Mouse (Mus musculus): ENCODE data around the gene Aig1. TPM values are rescaled to one million over a fixed set of nuclear protein-coding genes. Genes with fewer than 3 reads are reported as not detected.
"Not testable (repeated sequence)": the region's sequence is repeated elsewhere in the genome, so short reads cannot be mapped to it uniquely, and the experiment has no call there.

Aig1 gene
- polyA plus RNA-seq (2014; fragmentation: Nextera tagmentation; extraction: Ambion mirVana): 22.6 and 26.5 TPM in 2 replicates

GRCm38 (mm10) chr10:13868371-13869321 lies at the start of gene Aig1:
Gene Aig1 (minus strand): TSS chr10:13868980.
- H3K27me3 ChIP-seq (ENCODE audit: control insufficient read depth, insufficient read depth, low read length): no peaks in the 10 kb centered on the region
- ATAC-seq (replicated peaks; ENCODE audit: insufficient number of reproducible peaks, low FRiP score, low TSS enrichment, low read depth) (peak; percentile 91), DNase-seq (ENCODE audit: low spot score) (peak; percentile 68)
- 4% methylated on average over 52 of the region's 77 CpGs for WGBS
- H3K27ac ChIP-seq (replicated peaks; ENCODE audit: low read depth, low read length): no peak within 1 kb of the TSS
- H3K4me1 ChIP-seq (ENCODE audit: control insufficient read depth, insufficient read depth, low read length): no peaks in the 10 kb centered on the region; the same call in 1 of the 2 replicates
- peak within 1 kb of the TSS; percentile 75 for H3K4me3 ChIP-seq (ENCODE audit: low read depth, low read length)
- H3K36me3 ChIP-seq (replicated peaks; ENCODE audit: control insufficient read depth, insufficient read depth, low read depth, low read length): no peaks in the 10 kb centered on the region
- peak within 1 kb of the TSS; percentile 72 for H3K4me2 ChIP-seq (ENCODE audit: low read depth, low read length)
- no peaks in the 10 kb centered on the region for H3K9me3 ChIP-seq (replicated peaks; ENCODE audit: control insufficient read depth, low read length)
- H3K9ac ChIP-seq (replicated peaks; ENCODE audit: low read length): peak within 1 kb of the TSS; percentile 77

- Histone ChIP-seq H3K9ac (replicated peaks; ENCODE audit: low read length) (no peak overlapping the region), H3K9me3 (replicated peaks; ENCODE audit: control insufficient read depth, low read length) (no peaks in the 10 kb centered on the region), H3K27ac (replicated peaks; ENCODE audit: low read depth, low read length) (no peak overlapping the region), H3K27me3 (ENCODE audit: control insufficient read depth, insufficient read depth, low read length) (no peaks in the 10 kb centered on the region), H3K4me2 (ENCODE audit: low read depth, low read length) (no peak overlapping the region), H3K4me3 (ENCODE audit: low read depth, low read length) (no peak overlapping the region), H3K4me1 (ENCODE audit: control insufficient read depth, insufficient read depth, low read length) (no peaks in the 10 kb centered on the region), H3K36me3 (replicated peaks; ENCODE audit: control insufficient read depth, insufficient read depth, low read depth, low read length) (no peaks in the 10 kb centered on the region)
- peak; percentile 73; the same call in 1 of the 2 replicates for ATAC-seq (replicated peaks; ENCODE audit: insufficient number of reproducible peaks, low FRiP score, low TSS enrichment, low read depth)
- WGBS: 29% methylated on average over 12 of the region's 12 CpGs
- DNase-seq (ENCODE audit: low spot score): peak; percentile 50
Observed at GRCm38 (mm10) chr10:13916645-13917342, 48.0 kb upstream of the Aig1 start.

- no peak for DNase-seq (ENCODE audit: low spot score)
- H3K9ac ChIP-seq (replicated peaks; ENCODE audit: low read length): no peak overlapping the region
- ATAC-seq (replicated peaks; ENCODE audit: insufficient number of reproducible peaks, low FRiP score, low TSS enrichment, low read depth): no peak
- H3K4me3 ChIP-seq (ENCODE audit: low read depth, low read length): no peak overlapping the region
- no peaks in the 10 kb centered on the region for H3K4me1 ChIP-seq (ENCODE audit: control insufficient read depth, insufficient read depth, low read length)
- no peaks in the 10 kb centered on the region for H3K9me3 ChIP-seq (replicated peaks; ENCODE audit: control insufficient read depth, low read length)
- H3K27ac ChIP-seq (replicated peaks; ENCODE audit: low read depth, low read length): no peak overlapping the region
- 88% methylated on average over 3 of the region's 3 CpGs for WGBS
- H3K27me3 ChIP-seq (ENCODE audit: control insufficient read depth, insufficient read depth, low read length): no peaks in the 10 kb centered on the region
- H3K36me3 ChIP-seq (replicated peaks; ENCODE audit: control insufficient read depth, insufficient read depth, low read depth, low read length): no peaks in the 10 kb centered on the region
- H3K4me2 ChIP-seq (ENCODE audit: low read depth, low read length): no peak overlapping the region
Observed at GRCm38 (mm10) chr10:13915211-13915610, 46.4 kb upstream of the Aig1 start.

GRCm38 (mm10) chr10:13913689-13914088 lies 44.9 kb upstream of the Aig1 start:
- H3K4me3 ChIP-seq (ENCODE audit: low read depth, low read length): no peak overlapping the region
- no peaks in the 10 kb centered on the region for H3K27me3 ChIP-seq (ENCODE audit: control insufficient read depth, insufficient read depth, low read length)
- no peaks in the 10 kb centered on the region for H3K36me3 ChIP-seq (replicated peaks; ENCODE audit: control insufficient read depth, insufficient read depth, low read depth, low read length)
- ATAC-seq (replicated peaks; ENCODE audit: insufficient number of reproducible peaks, low FRiP score, low TSS enrichment, low read depth) (no peak), DNase-seq (ENCODE audit: low spot score) (no peak)
- no peak overlapping the region for H3K4me2 ChIP-seq (ENCODE audit: low read depth, low read length)
- H3K27ac ChIP-seq (replicated peaks; ENCODE audit: low read depth, low read length): no peak overlapping the region
- no peaks in the 10 kb centered on the region for H3K4me1 ChIP-seq (ENCODE audit: control insufficient read depth, insufficient read depth, low read length)
- no peaks in the 10 kb centered on the region for H3K9me3 ChIP-seq (replicated peaks; ENCODE audit: control insufficient read depth, low read length)
- no peak overlapping the region for H3K9ac ChIP-seq (replicated peaks; ENCODE audit: low read length)

- Histone ChIP-seq H3K27ac (replicated peaks; ENCODE audit: low read depth, low read length) (no peak overlapping the region), H3K36me3 (replicated peaks; ENCODE audit: control insufficient read depth, insufficient read depth, low read depth, low read length) (no peaks in the 10 kb centered on the region), H3K27me3 (ENCODE audit: control insufficient read depth, insufficient read depth, low read length) (no peaks in the 10 kb centered on the region), H3K4me2 (ENCODE audit: low read depth, low read length) (no peak overlapping the region), H3K9me3 (replicated peaks; ENCODE audit: control insufficient read depth, low read length) (no peaks in the 10 kb centered on the region), H3K9ac (replicated peaks; ENCODE audit: low read length) (no peak overlapping the region), H3K4me1 (ENCODE audit: control insufficient read depth, insufficient read depth, low read length) (no peaks in the 10 kb centered on the region), H3K4me3 (ENCODE audit: low read depth, low read length) (no peak overlapping the region)
- ATAC-seq (replicated peaks; ENCODE audit: insufficient number of reproducible peaks, low FRiP score, low TSS enrichment, low read depth) (no peak), DNase-seq (ENCODE audit: low spot score) (no peak)
- WGBS: 69% methylated on average over 8 of the region's 8 CpGs
Observed at GRCm38 (mm10) chr10:13906261-13906741, 37.5 kb upstream of the Aig1 start.

- ATAC-seq (replicated peaks; ENCODE audit: insufficient number of reproducible peaks, low FRiP score, low TSS enrichment, low read depth): no peak
- Histone ChIP-seq H3K27ac (replicated peaks; ENCODE audit: low read depth, low read length) (no peak overlapping the region), H3K9me3 (replicated peaks; ENCODE audit: control insufficient read depth, low read length) (no peaks in the 10 kb centered on the region), H3K4me2 (ENCODE audit: low read depth, low read length) (no peak overlapping the region), H3K9ac (replicated peaks; ENCODE audit: low read length) (no peak overlapping the region), H3K36me3 (replicated peaks; ENCODE audit: control insufficient read depth, insufficient read depth, low read depth, low read length) (no peaks in the 10 kb centered on the region), H3K27me3 (ENCODE audit: control insufficient read depth, insufficient read depth, low read length) (no peaks in the 10 kb centered on the region), H3K4me1 (ENCODE audit: control insufficient read depth, insufficient read depth, low read length) (no peaks in the 10 kb centered on the region), H3K4me3 (ENCODE audit: low read depth, low read length) (no peak overlapping the region)
- DNase-seq (ENCODE audit: low spot score): no peak
- WGBS: 90% methylated on average over 9 of the region's 9 CpGs
Observed at GRCm38 (mm10) chr10:13905618-13906017, 36.8 kb upstream of the Aig1 start.

GRCm38 (mm10) chr10:13892762-13893161 lies 24.0 kb upstream of the Aig1 start:
- H3K4me3 ChIP-seq (ENCODE audit: low read depth, low read length); H3K27ac ChIP-seq (replicated peaks; ENCODE audit: low read depth, low read length); H3K27me3 ChIP-seq (ENCODE audit: control insufficient read depth, insufficient read depth, low read length); ATAC-seq (replicated peaks; ENCODE audit: insufficient number of reproducible peaks, low FRiP score, low TSS enrichment, low read depth); H3K9me3 ChIP-seq (replicated peaks; ENCODE audit: control insufficient read depth, low read length); H3K4me1 ChIP-seq (ENCODE audit: control insufficient read depth, insufficient read depth, low read length); H3K36me3 ChIP-seq (replicated peaks; ENCODE audit: control insufficient read depth, insufficient read depth, low read depth, low read length); DNase-seq (ENCODE audit: low spot score); H3K9ac ChIP-seq (replicated peaks; ENCODE audit: low read length); H3K4me2 ChIP-seq (ENCODE audit: low read depth, low read length): not testable (repeated sequence)
- 90% methylated on average over 6 of the region's 7 CpGs for WGBS
